Comparison of ENCODE assay signal across 9 mouse cellular contexts in genomic region chr10:96308713-96309445, GRCm38 (mm10).
DNase-seq lines count a peak whose midpoint lies in the region; ATAC-seq lines count a peak whose summit lies in the region.
"Had no signal": no experiment of that assay in that cellular context is flagged by ENCODE, and none has a peak within 500 bp of the region (broad histone marks: within the 10 kb centered on the region; RNA-seq: fewer than 3 reads in every experiment).

No protein-coding gene starts in this region.

- peaks cover 15% of the 10 kb centered on the region for H3K9me3 ChIP-seq in kidney, embryonic 15.5 days (replicated peaks)
- H3K9me3 ChIP-seq in forebrain, embryonic 13.5 days (replicated peaks) = peaks cover 15% of the 10 kb centered on the region
- peaks cover 18% of the 10 kb centered on the region for H3K9me3 ChIP-seq in limb, embryonic 13.5 days

- H3K4me2 ChIP-seq in kidney, embryonic 15.5 days = no peak overlapping the region
- H3K4me2 ChIP-seq in forebrain, embryonic 13.5 days = peak overlapping the region; percentile 14; the same call in 1 of the 2 replicates
- no peak overlapping the region for H3K4me2 ChIP-seq in limb, embryonic 13.5 days (replicated peaks)

- ATAC-seq in kidney, embryonic 15.5 days (replicated peaks; ENCODE audit: low FRiP score) = peak; percentile 66; the same call in 1 of the 2 replicates
- ATAC-seq in cerebellum, adult (ENCODE audit: insufficient number of reproducible peaks, low FRiP score, low TSS enrichment) = peak; percentile 78
- peak; percentile 92 for ATAC-seq in forebrain, embryonic 13.5 days
- ATAC-seq in limb, embryonic 13.5 days (ENCODE audit: low FRiP score, low read depth) = peak; percentile 87
- ATAC-seq in neutrophil, adult 5-6 weeks (ENCODE audit: extremely low read depth, insufficient number of reproducible peaks, low FRiP score, poor library complexity, severe bottlenecking) = 0 out of 2 replicates have a peak, but pooled peaks have one; percentile 1

- no peak overlapping the region for H3K4me3 ChIP-seq in kidney, embryonic 15.5 days (replicated peaks)
- no peak overlapping the region for H3K4me3 ChIP-seq in forebrain, embryonic 13.5 days
- no peak overlapping the region for H3K4me3 ChIP-seq in limb, embryonic 13.5 days

- H3K27me3 ChIP-seq in kidney, embryonic 15.5 days = no peaks in the 10 kb centered on the region
- no peaks in the 10 kb centered on the region for H3K27me3 ChIP-seq in forebrain, embryonic 13.5 days
- no peaks in the 10 kb centered on the region for H3K27me3 ChIP-seq in limb, embryonic 13.5 days

- H3K9ac ChIP-seq in kidney, embryonic 15.5 days = no peak overlapping the region
- H3K9ac ChIP-seq in forebrain, embryonic 13.5 days = no peak overlapping the region
- H3K9ac ChIP-seq in limb, embryonic 13.5 days = no peak overlapping the region

- 20% methylated on average over 7 of the region's 7 CpGs for WGBS in kidney, embryonic 15.5 days
- 8% methylated on average over 7 of the region's 7 CpGs for WGBS in forebrain, embryonic 13.5 days
- WGBS in limb, embryonic 13.5 days = 26% methylated on average over 7 of the region's 7 CpGs

- peaks cover 12% of the 10 kb centered on the region for H3K4me1 ChIP-seq in kidney, embryonic 15.5 days
- peaks cover 17% of the 10 kb centered on the region for H3K4me1 ChIP-seq in forebrain, embryonic 13.5 days
- peaks cover 13% of the 10 kb centered on the region for H3K4me1 ChIP-seq in limb, embryonic 13.5 days

- H3K27ac ChIP-seq in kidney, embryonic 15.5 days = no peak overlapping the region
- H3K27ac ChIP-seq in forebrain, embryonic 13.5 days = peak overlapping the region; percentile 72
- peak overlapping the region; percentile 10; the same call in 1 of the 2 replicates for H3K27ac ChIP-seq in limb, embryonic 13.5 days

- no peaks in the 10 kb centered on the region; the same call in 1 of the 2 replicates for H3K36me3 ChIP-seq in kidney, embryonic 15.5 days
- H3K36me3 ChIP-seq in forebrain, embryonic 13.5 days (ENCODE audit: poor library complexity, severe bottlenecking) = no peaks in the 10 kb centered on the region
- no peaks in the 10 kb centered on the region for H3K36me3 ChIP-seq in limb, embryonic 13.5 days
- H3K36me3 ChIP-seq: G1E had no signal

- intact Hi-C loops in left cerebral cortex, postnatal 36 days (cut with DNase I) = no loop called here

- DNase-seq in kidney, postnatal 36 days = no peak
- no peak for DNase-seq in adrenal gland, postnatal 14 days
- no peak for DNase-seq in left cerebral cortex, postnatal 36 days (ENCODE audit: low spot score in 2 of 2)

Comparison
In these comparisons a context has a peak if more than half of its experiments do, and no peak if none do; other contexts are left out.
1. ATAC-seq: peak in every context shown above with its lines; median percentile 92 in forebrain, embryonic 13.5 days; 87 in limb, embryonic 13.5 days; 78 in cerebellum, adult; 66 in kidney, embryonic 15.5 days; 1 in neutrophil, adult 5-6 weeks.